Comparison of ENCODE assay signal across 9 mouse cellular contexts in genomic region chr4:152107493-152107892, GRCm38 (mm10). TPM values are rescaled to one million over a fixed set of nuclear protein-coding genes. Genes with fewer than 3 reads are reported as not detected.
A peak's percentile ranks its signal among the peaks of the same experiment; 100 is the strongest.
DNase-seq lines count a peak whose midpoint lies in the region; ATAC-seq and TF ChIP-seq lines count a peak whose summit lies in the region.
"Had no signal": no experiment of that assay in that cellular context is flagged by ENCODE, and none has a peak within 500 bp of the region (broad histone marks: within the 10 kb centered on the region; RNA-seq: fewer than 3 reads in every experiment).

No protein-coding gene starts in this region.

- under 1% methylated on average over 24 of the region's 24 CpGs for WGBS in hindbrain, embryonic 11.5 days
- WGBS in limb, embryonic 14.5 days, result 6% methylated on average over 23 of the region's 24 CpGs
- WGBS in midbrain, embryonic 16.5 days, result 9% methylated on average over 24 of the region's 24 CpGs

- H3K4me2 ChIP-seq in hindbrain, embryonic 11.5 days (replicated peaks; ENCODE audit: low read depth, low read length), result peak overlapping the region; percentile 76
- peak overlapping the region; percentile 63 for H3K4me2 ChIP-seq in limb, embryonic 14.5 days (replicated peaks; ENCODE audit: low read depth, low read length, severe bottlenecking)
- peak overlapping the region; percentile 56 for H3K4me2 ChIP-seq in midbrain, embryonic 16.5 days (ENCODE audit: low read length)

- no peak for TF ChIP-seq POLR2A in limb, embryonic 14.5 days (IDR thresholded peaks at IDR 0.05; ENCODE audit: borderline replicate concordance, extremely low read depth, insufficient read depth, insufficient read length)

- H3K36me3 ChIP-seq in ES-E14 (ENCODE audit: control insufficient read depth, insufficient read depth, low read length, poor library complexity, severe bottlenecking), result peaks cover 65% of the 10 kb centered on the region
- H3K36me3 ChIP-seq in hindbrain, embryonic 11.5 days (ENCODE audit: control insufficient read depth, insufficient read depth, low read length), result no peaks in the 10 kb centered on the region
- H3K36me3 ChIP-seq in limb, embryonic 14.5 days (ENCODE audit: control insufficient read depth, insufficient read depth, low read length), result peaks cover 74% of the 10 kb centered on the region
- H3K36me3 ChIP-seq in midbrain, embryonic 16.5 days (ENCODE audit: control insufficient read depth, insufficient read depth, low read length), result peaks cover 5% of the 10 kb centered on the region

- peak overlapping the region; percentile 4; the same call in 1 of the 2 replicates for H3K9ac ChIP-seq in ES-E14 (ENCODE audit: insufficient read depth, low read depth, low read length, poor library complexity, severe bottlenecking)
- H3K9ac ChIP-seq in hindbrain, embryonic 11.5 days (ENCODE audit: low read depth, low read length), result peak overlapping the region; percentile 31; the same call in 1 of the 2 replicates
- no peak overlapping the region for H3K9ac ChIP-seq in limb, embryonic 14.5 days (ENCODE audit: low read depth, low read length, severe bottlenecking)
- H3K9ac ChIP-seq in midbrain, embryonic 16.5 days (ENCODE audit: low read depth, low read length), result peak overlapping the region; percentile 53

- no peak overlapping the region for H3K27ac ChIP-seq in ES-E14 (ENCODE audit: insufficient read depth, low read depth, low read length, poor library complexity, severe bottlenecking)
- peak overlapping the region; percentile 58; the same call in 1 of the 2 replicates for H3K27ac ChIP-seq in hindbrain, embryonic 11.5 days (ENCODE audit: low read depth, low read length)
- peak overlapping the region; percentile 65; the same call in 1 of the 2 replicates for H3K27ac ChIP-seq in limb, embryonic 14.5 days (replicated peaks; ENCODE audit: low read depth, low read length)
- peak overlapping the region; percentile 68 for H3K27ac ChIP-seq in midbrain, embryonic 16.5 days (ENCODE audit: low read length)

- ATAC-seq in CD4-positive, CD25-positive, alpha-beta regulatory T cell, adult 4 months, result no peak
- peak; percentile 59 for ATAC-seq in hindbrain, embryonic 11.5 days (ENCODE audit: low FRiP score)
- ATAC-seq in limb, embryonic 14.5 days (ENCODE audit: low FRiP score, low read depth), result peak; percentile 82
- ATAC-seq in midbrain, embryonic 16.5 days, result peak; percentile 49

- H3K27me3 ChIP-seq in hindbrain, embryonic 11.5 days (ENCODE audit: control insufficient read depth, insufficient read depth, low read length), result no peaks in the 10 kb centered on the region; the same call in 1 of the 2 replicates
- H3K27me3 ChIP-seq in limb, embryonic 14.5 days (ENCODE audit: control insufficient read depth, insufficient read depth, low read length), result no peaks in the 10 kb centered on the region
- H3K27me3 ChIP-seq in midbrain, embryonic 16.5 days (ENCODE audit: control insufficient read depth, insufficient read depth, low read depth, low read length), result no peaks in the 10 kb centered on the region

- DNase-seq in CD4-positive, CD25-positive, alpha-beta regulatory T cell, adult 2 months (ENCODE audit: low read depth, low spot score), result peak; percentile 69
- no peak for DNase-seq in ES-E14 (ENCODE audit: low read depth, low spot score)
- no peak for DNase-seq in hindbrain, embryonic 11.5 days (ENCODE audit: low spot score)
- peak; percentile 76 for DNase-seq in limb, embryonic 14.5 days (ENCODE audit: low spot score)
- DNase-seq in layer of hippocampus, adult 9-10 months (ENCODE audit: low spot score), result no peak
- DNase-seq in ovary, postnatal 14 days (ENCODE audit: low spot score), result no peak

- in situ Hi-C loops in ES-E14 (cut with MboI; ENCODE audit: low sequenced_read_pairs in 2 of 2, unreplicated experiment in 2 of 2), result no loop called here

- peak overlapping the region; percentile 40 to 46; a peak in 3 of 4 replicates for H3K4me3 ChIP-seq in ES-E14 (ENCODE audit: insufficient read depth in 1 of 2, low read depth in 1 of 2, low read length in 2 of 2, poor library complexity in 1 of 2, severe bottlenecking in 1 of 2)
- peak overlapping the region; percentile 30 for H3K4me3 ChIP-seq in hindbrain, embryonic 11.5 days (ENCODE audit: low read depth, low read length)
- H3K4me3 ChIP-seq in limb, embryonic 14.5 days (replicated peaks; ENCODE audit: low read length), result peak overlapping the region; percentile 35
- peak overlapping the region; percentile 31 for H3K4me3 ChIP-seq in midbrain, embryonic 16.5 days (ENCODE audit: low read depth, low read length)

- peaks cover 6 to 27% of the 10 kb centered on the region in 2 experiments; a peak in 3 of 4 replicates for H3K4me1 ChIP-seq in ES-E14 (ENCODE audit: control insufficient read depth in 2 of 2, insufficient read depth in 2 of 2, low read length in 2 of 2, poor library complexity in 1 of 2)
- H3K4me1 ChIP-seq in hindbrain, embryonic 11.5 days (replicated peaks; ENCODE audit: control insufficient read depth, insufficient read depth, low read length), result peaks cover 6% of the 10 kb centered on the region; the same call in 1 of the 2 replicates
- peaks cover 16% of the 10 kb centered on the region for H3K4me1 ChIP-seq in limb, embryonic 14.5 days (ENCODE audit: control insufficient read depth, insufficient read depth, low read length)
- peaks cover 16% of the 10 kb centered on the region for H3K4me1 ChIP-seq in midbrain, embryonic 16.5 days (ENCODE audit: control insufficient read depth, insufficient read depth, low read length)

- no peaks in the 10 kb centered on the region for H3K9me3 ChIP-seq in ES-E14 (ENCODE audit: control insufficient read depth, insufficient read depth, low read depth, low read length)
- H3K9me3 ChIP-seq in hindbrain, embryonic 11.5 days (ENCODE audit: control insufficient read depth, low read length), result no peaks in the 10 kb centered on the region
- no peaks in the 10 kb centered on the region for H3K9me3 ChIP-seq in limb, embryonic 14.5 days (ENCODE audit: control insufficient read depth, low read length)
- no peaks in the 10 kb centered on the region for H3K9me3 ChIP-seq in midbrain, embryonic 16.5 days (replicated peaks; ENCODE audit: control insufficient read depth, low read length, poor library complexity, severe bottlenecking)

TF ChIP-seq in ES-E14, 5 proteins besides CTCF, POLR2A, EP300 and RAD21:
- TF ChIP-seq MAFK (IDR thresholded peaks at IDR 0.05; ENCODE audit: insufficient read depth, low read depth, low read length), result no peak
- no peak for TF ChIP-seq ZC3H11A (IDR thresholded peaks at IDR 0.05; ENCODE audit: borderline replicate concordance, low read depth, low read length)
- TF ChIP-seq CHD2 (IDR thresholded peaks at IDR 0.05; ENCODE audit: low read depth, low read length), result no peak
- no peak for TF ChIP-seq HCFC1 (IDR thresholded peaks at IDR 0.05; ENCODE audit: borderline replicate concordance, insufficient read depth, low read length)
- TF ChIP-seq ZNF384 (IDR thresholded peaks at IDR 0.05; ENCODE audit: low read depth, low read length), result no peak

RNA-seq across cellular contexts. Expression of gene Tnfrsf25, which starts 8.2 kb away (rescaled TPM):
- 100 to 1,000 TPM; 125 to 170 TPM for polyA plus RNA-seq in CD4-positive, CD25-positive, alpha-beta regulatory T cell, adult 4 months (2017; shearing (Covaris generic))
- 3.8 and 5.7 TPM in 2 replicates for total RNA-seq in ES-E14 (2012; rRNA removed)
- polyA plus RNA-seq in hindbrain, embryonic 11.5 days (2014; fragmentation: Nextera tagmentation; extraction: Ambion mirVana), result 0.18 and 0.28 TPM in 2 replicates
- polyA plus RNA-seq in limb, embryonic 14.5 days (2012; rRNA removed), result 5.6 and 6.0 TPM in 2 replicates
- 1.0 TPM in 2 replicates for polyA plus RNA-seq in limb, embryonic 14.5 days (2014; fragmentation: Nextera tagmentation; extraction: Ambion mirVana)
- 0.37 and 0.83 TPM in 2 replicates for polyA plus RNA-seq in midbrain, embryonic 16.5 days (2015; fragmentation: Nextera tagmentation; extraction: Ambion mirVana)
- total RNA-seq: common myeloid progenitor, adult 5-6 weeks had no signal

RNA-seq across cellular contexts. Expression of gene Plekhg5, which starts 35.2 kb away (rescaled TPM):
- polyA plus RNA-seq in CD4-positive, CD25-positive, alpha-beta regulatory T cell, adult 4 months (2017; shearing (Covaris generic)), result 1 to 10 TPM; 1.7 to 2.4 TPM
- total RNA-seq in ES-E14 (2012; rRNA removed), result 37.3 and 81.4 TPM in 2 replicates
- 4.0 and 4.6 TPM in 2 replicates for polyA plus RNA-seq in hindbrain, embryonic 11.5 days (2014; fragmentation: Nextera tagmentation; extraction: Ambion mirVana)
- polyA plus RNA-seq in limb, embryonic 14.5 days (2012; rRNA removed), result 25.0 and 36.2 TPM in 2 replicates
- 14.1 and 16.9 TPM in 2 replicates for polyA plus RNA-seq in limb, embryonic 14.5 days (2014; fragmentation: Nextera tagmentation; extraction: Ambion mirVana)
- 11.8 and 13.1 TPM in 2 replicates for polyA plus RNA-seq in midbrain, embryonic 16.5 days (2015; fragmentation: Nextera tagmentation; extraction: Ambion mirVana)

RNA-seq across cellular contexts. Expression of gene Espn, which starts 44.7 kb away (rescaled TPM):
- 1 to 10 TPM; 9.5 to 9.9 TPM for polyA plus RNA-seq in CD4-positive, CD25-positive, alpha-beta regulatory T cell, adult 4 months (2017; shearing (Covaris generic))
- 5.6 and 6.6 TPM in 2 replicates for total RNA-seq in ES-E14 (2012; rRNA removed)
- 1.4 and 2.0 TPM in 2 replicates for polyA plus RNA-seq in hindbrain, embryonic 11.5 days (2014; fragmentation: Nextera tagmentation; extraction: Ambion mirVana)
- 1.7 TPM in 2 replicates for polyA plus RNA-seq in limb, embryonic 14.5 days (2012; rRNA removed)
- polyA plus RNA-seq in limb, embryonic 14.5 days (2014; fragmentation: Nextera tagmentation; extraction: Ambion mirVana), result 1.4 and 1.7 TPM in 2 replicates
- 0.14 and 0.25 TPM in 2 replicates for polyA plus RNA-seq in midbrain, embryonic 16.5 days (2015; fragmentation: Nextera tagmentation; extraction: Ambion mirVana)

RNA-seq across cellular contexts. Expression of gene Hes2, which starts 51.2 kb away (rescaled TPM):
- polyA plus RNA-seq in CD4-positive, CD25-positive, alpha-beta regulatory T cell, adult 4 months (2017; shearing (Covaris generic)), result not detected
- 0.32 and 0.58 TPM in 2 replicates for total RNA-seq in ES-E14 (2012; rRNA removed)
- 2.7 and 4.3 TPM in 2 replicates for polyA plus RNA-seq in hindbrain, embryonic 11.5 days (2014; fragmentation: Nextera tagmentation; extraction: Ambion mirVana)
- polyA plus RNA-seq in limb, embryonic 14.5 days (2012; rRNA removed), result 0.03 and 0.04 TPM in 2 replicates
- not detected in 2 replicates for polyA plus RNA-seq in limb, embryonic 14.5 days (2014; fragmentation: Nextera tagmentation; extraction: Ambion mirVana)
- not detected in 2 replicates for polyA plus RNA-seq in midbrain, embryonic 16.5 days (2015; fragmentation: Nextera tagmentation; extraction: Ambion mirVana)
- total RNA-seq: common myeloid progenitor, adult 5-6 weeks had no signal

Comparison
In these comparisons a context has a peak if more than half of its experiments do, and no peak if none do; other contexts are left out.
1. DNase-seq: peak in CD4-positive, CD25-positive, alpha-beta regulatory T cell, adult 2 months (single experiment) and limb, embryonic 14.5 days (single experiment); none in ES-E14 (single experiment), hindbrain, embryonic 11.5 days (single experiment), layer of hippocampus, adult 9-10 months (single experiment) and ovary, postnatal 14 days (single experiment).
2. RNA of gene Tnfrsf25, which starts 8.2 kb away (polyA plus RNA-seq): 125 to 170 TPM in CD4-positive, CD25-positive, alpha-beta regulatory T cell, adult 4 months; 1.0 to 6.0 TPM in limb, embryonic 14.5 days, 0.37 to 0.83 TPM in midbrain, embryonic 16.5 days and 0.18 to 0.28 TPM in hindbrain, embryonic 11.5 days; every median in the first group is over 10 times any median in the second.
3. Peak in every context shown above with its lines, with median percentiles within 50 percentile points of each other: H3K4me3 ChIP-seq and H3K4me2 ChIP-seq.